Mouse (Mus musculus): ENCODE data around the gene Rnaset2b.
A peak's percentile ranks its signal among the peaks of the same experiment; 100 is the strongest.
"Not testable (repeated sequence)": the region's sequence is repeated elsewhere in the genome, so short reads cannot be mapped to it uniquely, and the experiment has no call there.

Rnaset2b gene

GRCm38 (mm10) chr17:6979380-6979779 lies 8.9 kb downstream of the Rnaset2b start:
- DNase-seq (ENCODE audit: extremely low read depth, insufficient read length, low spot score), result peak; percentile 19

GRCm38 (mm10) chr17:6980144-6980543 lies 9.7 kb downstream of the Rnaset2b start:
- DNase-seq (ENCODE audit: extremely low read depth, insufficient read length, low spot score), result not testable (repeated sequence)

- not testable (repeated sequence) for DNase-seq (ENCODE audit: extremely low read depth, insufficient read length, low spot score)
Observed at GRCm38 (mm10) chr17:6986118-6986517, 15.7 kb downstream of the Rnaset2b start.

- not testable (repeated sequence) for DNase-seq (ENCODE audit: extremely low read depth, insufficient read length, low spot score)
Observed at GRCm38 (mm10) chr17:6995504-6995903, 25.1 kb downstream of the Rnaset2b start.

GRCm38 (mm10) chr17:6996826-6997225 lies 26.4 kb downstream of the Rnaset2b start:
- DNase-seq (ENCODE audit: extremely low read depth, insufficient read length, low spot score), result not testable (repeated sequence)

- not testable (repeated sequence) for DNase-seq (ENCODE audit: extremely low read depth, insufficient read length, low spot score)
Observed at GRCm38 (mm10) chr17:6997778-6998490, 27.5 kb downstream of the Rnaset2b start.

- not testable (repeated sequence) for DNase-seq (ENCODE audit: extremely low read depth, insufficient read length, low spot score)
Observed at GRCm38 (mm10) chr17:7001790-7002585, 31.6 kb downstream of the Rnaset2b start.

- DNase-seq (ENCODE audit: extremely low read depth, insufficient read length, low spot score), result not testable (repeated sequence)
Observed at GRCm38 (mm10) chr17:7003392-7003791, 33.0 kb downstream of the Rnaset2b start.

GRCm38 (mm10) chr17:7005646-7006045 lies 35.2 kb downstream of the Rnaset2b start:
- not testable (repeated sequence) for DNase-seq (ENCODE audit: extremely low read depth, insufficient read length, low spot score)

- not testable (repeated sequence) for DNase-seq (ENCODE audit: extremely low read depth, insufficient read length, low spot score)
Observed at GRCm38 (mm10) chr17:7008885-7009284, 38.5 kb downstream of the Rnaset2b start.

GRCm38 (mm10) chr17:7009440-7009839 lies 39.0 kb downstream of the Rnaset2b start:
- not testable (repeated sequence) for DNase-seq (ENCODE audit: extremely low read depth, insufficient read length, low spot score)

GRCm38 (mm10) chr17:7009901-7010300 lies 39.5 kb downstream of the Rnaset2b start:
- not testable (repeated sequence) for DNase-seq (ENCODE audit: extremely low read depth, insufficient read length, low spot score)

- not testable (repeated sequence) for DNase-seq (ENCODE audit: extremely low read depth, insufficient read length, low spot score)
Observed at GRCm38 (mm10) chr17:7014190-7014589, 43.8 kb downstream of the Rnaset2b start.

GRCm38 (mm10) chr17:7025257-7025656 lies 54.8 kb downstream of the Rnaset2b start, which contains the start of gene Gm1604a:
Gene Gm1604a (plus strand): TSS chr17:7025568.
- not testable (repeated sequence) for DNase-seq (ENCODE audit: extremely low read depth, insufficient read length, low spot score)

- not testable (repeated sequence) for DNase-seq (ENCODE audit: extremely low read depth, insufficient read length, low spot score)
Observed at GRCm38 (mm10) chr17:7025764-7026346, 55.4 kb downstream of the Rnaset2b start.

GRCm38 (mm10) chr17:7030204-7030603 lies 59.8 kb downstream of the Rnaset2b start:
- DNase-seq (ENCODE audit: extremely low read depth, insufficient read length, low spot score), result not testable (repeated sequence)

GRCm38 (mm10) chr17:7030622-7031174 lies 60.3 kb downstream of the Rnaset2b start:
- DNase-seq (ENCODE audit: extremely low read depth, insufficient read length, low spot score), result peak; percentile 34

- DNase-seq (ENCODE audit: extremely low read depth, insufficient read length, low spot score), result not testable (repeated sequence)
Observed at GRCm38 (mm10) chr17:7033192-7034166, 63.0 kb downstream of the Rnaset2b start.

Measured in 3134 (cell line).